Mouse (Mus musculus): Measurements from ENCODE around the gene Rabgap1l. TPM values are rescaled to one million over a fixed set of nuclear protein-coding genes. Genes with fewer than 3 reads are reported as not detected.

Rabgap1l gene
- total RNA-seq, 1 experiment from 2014 or later = 277 TPM

GRCm38 (mm10) chr1:160271282-160271967 is 521.6 kb downstream of the Rabgap1l start:
- no peak for ATAC-seq (replicated peaks in 1 of 2; ENCODE audit: insufficient read depth in 1 of 2, low FRiP score in 2 of 2, low TSS enrichment in 1 of 2, low read depth in 1 of 2, poor library complexity in 2 of 2, severe bottlenecking in 2 of 2)

GRCm38 (mm10) chr1:160268322-160268721 is 524.7 kb downstream of the Rabgap1l start:
- peak; percentile 99 for ATAC-seq (replicated peaks in 1 of 2; ENCODE audit: insufficient read depth in 1 of 2, low FRiP score in 2 of 2, low TSS enrichment in 1 of 2, low read depth in 1 of 2, poor library complexity in 2 of 2, severe bottlenecking in 2 of 2)

- no peak for ATAC-seq (replicated peaks in 1 of 2; ENCODE audit: insufficient read depth in 1 of 2, low FRiP score in 2 of 2, low TSS enrichment in 1 of 2, low read depth in 1 of 2, poor library complexity in 2 of 2, severe bottlenecking in 2 of 2)
These were observed 529.2 kb downstream of the Rabgap1l start for GRCm38 (mm10) chr1:160263630-160264346.

GRCm38 (mm10) chr1:160263053-160263452 is 530.0 kb downstream of the Rabgap1l start:
- ATAC-seq (replicated peaks in 1 of 2; ENCODE audit: insufficient read depth in 1 of 2, low FRiP score in 2 of 2, low TSS enrichment in 1 of 2, low read depth in 1 of 2, poor library complexity in 2 of 2, severe bottlenecking in 2 of 2) = peak in 1 of 2 experiments; percentile 57; a peak in 1 of 4 replicates

- ATAC-seq (replicated peaks in 1 of 2; ENCODE audit: insufficient read depth in 1 of 2, low FRiP score in 2 of 2, low TSS enrichment in 1 of 2, low read depth in 1 of 2, poor library complexity in 2 of 2, severe bottlenecking in 2 of 2) = no peak
These were observed 530.6 kb downstream of the Rabgap1l start for GRCm38 (mm10) chr1:160262415-160262814.

GRCm38 (mm10) chr1:160261849-160262248 is 531.2 kb downstream of the Rabgap1l start:
- ATAC-seq (replicated peaks in 1 of 2; ENCODE audit: insufficient read depth in 1 of 2, low FRiP score in 2 of 2, low TSS enrichment in 1 of 2, low read depth in 1 of 2, poor library complexity in 2 of 2, severe bottlenecking in 2 of 2) = no peak

GRCm38 (mm10) chr1:160260605-160261004 is 532.4 kb downstream of the Rabgap1l start:
- no peak; a peak in 1 of 4 replicates for ATAC-seq (replicated peaks in 1 of 2; ENCODE audit: insufficient read depth in 1 of 2, low FRiP score in 2 of 2, low TSS enrichment in 1 of 2, low read depth in 1 of 2, poor library complexity in 2 of 2, severe bottlenecking in 2 of 2)

- no peak for ATAC-seq (replicated peaks in 1 of 2; ENCODE audit: insufficient read depth in 1 of 2, low FRiP score in 2 of 2, low TSS enrichment in 1 of 2, low read depth in 1 of 2, poor library complexity in 2 of 2, severe bottlenecking in 2 of 2)
These were observed 533.1 kb downstream of the Rabgap1l start for GRCm38 (mm10) chr1:160259884-160260283.

- ATAC-seq (replicated peaks in 1 of 2; ENCODE audit: insufficient read depth in 1 of 2, low FRiP score in 2 of 2, low TSS enrichment in 1 of 2, low read depth in 1 of 2, poor library complexity in 2 of 2, severe bottlenecking in 2 of 2) = no peak
These were observed 539.9 kb downstream of the Rabgap1l start for GRCm38 (mm10) chr1:160253108-160253507.

- ATAC-seq (replicated peaks in 1 of 2; ENCODE audit: insufficient read depth in 1 of 2, low FRiP score in 2 of 2, low TSS enrichment in 1 of 2, low read depth in 1 of 2, poor library complexity in 2 of 2, severe bottlenecking in 2 of 2) = 0 out of 4 replicates have a peak, but pooled peaks of 1 of the 2 experiments have one; percentile 9
These were observed 541.5 kb downstream of the Rabgap1l start for GRCm38 (mm10) chr1:160251388-160252007.

- no peak for ATAC-seq (replicated peaks in 1 of 2; ENCODE audit: insufficient read depth in 1 of 2, low FRiP score in 2 of 2, low TSS enrichment in 1 of 2, low read depth in 1 of 2, poor library complexity in 2 of 2, severe bottlenecking in 2 of 2)
These were observed 542.2 kb downstream of the Rabgap1l start for GRCm38 (mm10) chr1:160250782-160251181.

- no peak for ATAC-seq (replicated peaks in 1 of 2; ENCODE audit: insufficient read depth in 1 of 2, low FRiP score in 2 of 2, low TSS enrichment in 1 of 2, low read depth in 1 of 2, poor library complexity in 2 of 2, severe bottlenecking in 2 of 2)
These were observed 543.2 kb downstream of the Rabgap1l start for GRCm38 (mm10) chr1:160249786-160250185.

GRCm38 (mm10) chr1:160247473-160247872 is 545.5 kb downstream of the Rabgap1l start:
- ATAC-seq (replicated peaks in 1 of 2; ENCODE audit: insufficient read depth in 1 of 2, low FRiP score in 2 of 2, low TSS enrichment in 1 of 2, low read depth in 1 of 2, poor library complexity in 2 of 2, severe bottlenecking in 2 of 2) = 0 out of 4 replicates have a peak, but pooled peaks of 1 of the 2 experiments have one; percentile 29

- ATAC-seq (replicated peaks in 1 of 2; ENCODE audit: insufficient read depth in 1 of 2, low FRiP score in 2 of 2, low TSS enrichment in 1 of 2, low read depth in 1 of 2, poor library complexity in 2 of 2, severe bottlenecking in 2 of 2) = no peak
These were observed 546.2 kb downstream of the Rabgap1l start for GRCm38 (mm10) chr1:160246844-160247243.

GRCm38 (mm10) chr1:160245954-160246353 is 547.1 kb downstream of the Rabgap1l start:
- peak; percentile 89 to 93 for ATAC-seq (replicated peaks in 1 of 2; ENCODE audit: insufficient read depth in 1 of 2, low FRiP score in 2 of 2, low TSS enrichment in 1 of 2, low read depth in 1 of 2, poor library complexity in 2 of 2, severe bottlenecking in 2 of 2)

- ATAC-seq (replicated peaks in 1 of 2; ENCODE audit: insufficient read depth in 1 of 2, low FRiP score in 2 of 2, low TSS enrichment in 1 of 2, low read depth in 1 of 2, poor library complexity in 2 of 2, severe bottlenecking in 2 of 2) = no peak
These were observed 548.3 kb downstream of the Rabgap1l start for GRCm38 (mm10) chr1:160244689-160245088.

- no peak for ATAC-seq (replicated peaks in 1 of 2; ENCODE audit: insufficient read depth in 1 of 2, low FRiP score in 2 of 2, low TSS enrichment in 1 of 2, low read depth in 1 of 2, poor library complexity in 2 of 2, severe bottlenecking in 2 of 2)
These were observed 552.9 kb downstream of the Rabgap1l start for GRCm38 (mm10) chr1:160240091-160240490.

GRCm38 (mm10) chr1:160238852-160239443 is 554.1 kb downstream of the Rabgap1l start:
- no peak for ATAC-seq (replicated peaks in 1 of 2; ENCODE audit: insufficient read depth in 1 of 2, low FRiP score in 2 of 2, low TSS enrichment in 1 of 2, low read depth in 1 of 2, poor library complexity in 2 of 2, severe bottlenecking in 2 of 2)
